Mouse (Mus musculus) cortical plate, adult 2 months (tissue): ENCODE results near the gene Celf2.

Experiments
- CTCF ChIP-seq: fragments of 200-500 bp; IDR thresholded peaks from 2 replicates; pipeline ENCODE4 v1.5.1; 2011; ENCODE audit warnings: mild to moderate bottlenecking, control low read depth, low read length; ENCODE audit not compliant: insufficient read depth; ENCODE audit errors: extremely low read depth
- POLR2A ChIP-seq: fragments of 200-500 bp; IDR thresholded peaks from 2 replicates; pipeline ENCODE4 v1.6.1; 2011; ENCODE audit warnings: mild to moderate bottlenecking, low read length, control low read depth; ENCODE audit not compliant: insufficient read depth; ENCODE audit errors: extremely low read depth

DNA sequence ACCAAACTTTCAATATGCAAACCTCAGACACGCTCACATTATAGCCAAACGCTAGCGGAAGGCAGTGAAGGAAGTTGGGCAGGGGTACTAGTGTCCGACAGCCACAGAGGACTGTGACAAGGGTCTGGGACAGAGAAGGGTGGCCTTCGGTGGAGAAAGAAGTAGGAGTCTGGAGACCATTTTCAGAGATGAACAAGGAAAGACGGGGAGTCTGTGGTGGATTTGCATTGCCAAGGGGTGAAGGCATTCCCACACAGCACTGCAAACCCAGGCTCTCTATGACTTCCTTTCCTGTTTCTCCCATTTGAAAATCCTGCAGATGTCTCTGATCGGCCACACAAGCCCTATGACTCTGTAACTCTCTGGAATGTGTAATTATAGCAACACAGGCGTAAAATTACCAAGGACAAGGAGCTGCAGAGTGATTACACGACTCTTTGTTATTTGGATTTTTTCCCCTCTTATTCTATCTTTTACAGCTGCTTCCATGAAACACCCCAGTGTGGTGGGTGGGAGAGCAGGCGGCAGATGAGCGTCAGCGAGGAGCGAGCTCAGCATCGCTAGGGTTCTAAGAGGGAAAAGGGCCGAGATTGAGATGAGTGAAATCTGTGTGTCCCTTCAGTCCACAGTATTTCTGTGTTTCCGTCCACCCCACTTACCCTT is 986.0 kb downstream of the Celf2 start:
- TF ChIP-seq CTCF (no peak), POLR2A (no peak)
